Mouse (Mus musculus) midbrain, embryonic 15.5 days (tissue): Measurements from ENCODE around the gene Nt5dc3. TPM values are rescaled to one million over a fixed set of nuclear protein-coding genes. Genes with fewer than 3 reads are reported as not detected.
A peak's percentile ranks its signal among the peaks of the same experiment; 100 is the strongest.

Source experiments
- ATAC-seq: fragments of 200-750 bp; cut with Nextera tagmentation; replicated peaks from 2 replicates; pipeline ENCODE4 v1.8.0; 2017; ENCODE audit warnings: moderate TSS enrichment
- H3K27ac ChIP-seq: fragments of 300-500 bp; sonication (generic); 2 replicates; pipeline ENCODE4 v1.5.1; 2015; ENCODE audit warnings: mild to moderate bottlenecking, inconsistent platforms
- H3K27me3 ChIP-seq: fragments of 300-500 bp; sonication (generic); replicated peaks from 2 replicates; pipeline ENCODE4 v1.6.1; 2015; ENCODE audit warnings: inconsistent platforms
- H3K36me3 ChIP-seq: fragments of 300-500 bp; sonication (generic); replicated peaks from 2 replicates; pipeline ENCODE4 v1.6.1; 2015; ENCODE audit warnings: inconsistent platforms
- H3K4me1 ChIP-seq: fragments of 300-500 bp; sonication (generic); 2 replicates; pipeline ENCODE4 v1.6.1; 2015; ENCODE audit warnings: inconsistent platforms
- H3K4me2 ChIP-seq: fragments of 300-500 bp; sonication (generic); 2 replicates; pipeline ENCODE4 v1.6.1; 2015; ENCODE audit warnings: inconsistent platforms, mild to moderate bottlenecking, moderate library complexity
- H3K4me3 ChIP-seq: fragments of 300-500 bp; sonication (generic); 2 replicates; pipeline ENCODE4 v1.5.1; 2015; ENCODE audit warnings: mild to moderate bottlenecking, inconsistent platforms
- H3K9ac ChIP-seq: fragments of 300-500 bp; sonication (generic); 2 replicates; pipeline ENCODE4 v1.6.1; 2015; ENCODE audit warnings: mild to moderate bottlenecking, inconsistent platforms
- H3K9me3 ChIP-seq: fragments of 300-500 bp; sonication (generic); 2 replicates; pipeline ENCODE4 v1.6.1; 2016; ENCODE audit warnings: inconsistent platforms
- WGBS: fragments of 180-500 bp; shearing (Covaris S2); methylation state at CpG from one replicate; pipeline ENCODE4 v1.1.7; 2015; ENCODE audit warnings: mixed read lengths; 5-methylcytosine and 5-hydroxymethylcytosine counted together
- polyA plus RNA-seq: library from polyadenylated mRNA; unstranded; fragments of >200 nt; fragmentation: Nextera tagmentation; extraction: Ambion mirVana; gene quantifications from 2 replicates; pipeline ENCODE4 v1.2.1, GENCODE M21; 2015

Gene Nt5dc3
- polyA plus RNA-seq, 1 experiment from 2014 or later = 14.4 TPM

DNA sequence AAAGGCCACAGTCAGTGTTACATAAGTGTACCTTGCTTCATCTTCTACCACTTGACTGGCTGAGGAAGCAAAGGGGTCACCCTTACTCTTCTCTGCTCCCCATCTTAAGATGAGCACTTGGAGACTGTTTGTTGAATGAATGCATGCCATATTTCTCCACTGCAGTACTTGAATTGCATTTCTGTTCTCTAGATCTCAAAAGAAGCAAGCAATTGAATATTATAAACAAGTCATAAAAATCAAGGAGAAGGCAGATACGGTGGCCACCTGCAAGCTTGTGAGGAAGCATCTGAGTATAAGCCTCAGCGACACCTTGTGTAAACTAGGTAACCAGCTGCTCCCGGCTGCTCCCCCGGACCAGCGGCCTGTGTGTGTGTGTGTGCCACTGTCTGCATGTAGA is 15.1 kb upstream of the Nt5dc3 start, which contains the start of gene Gm49358:
Gm49358 (plus strand) TSS at position 301 of the 400 bp plus-strand sequence.
- Histone ChIP-seq H3K4me3 (no peak within 1 kb of the TSS), H3K36me3 (no peaks in the 10 kb centered on the region), H3K9me3 (no peaks in the 10 kb centered on the region), H3K27ac (no peak within 1 kb of the TSS), H3K9ac (no peak within 1 kb of the TSS), H3K27me3 (no peaks in the 10 kb centered on the region), H3K4me1 (no peaks in the 10 kb centered on the region), H3K4me2 (no peak within 1 kb of the TSS)
- 93% methylated on average over 5 of the region's 5 CpGs for WGBS
- ATAC-seq = no peak

GRCm38 (mm10) chr10:86765344-86765966 is 13.3 kb upstream of the Nt5dc3 start:
- no peak for ATAC-seq
- no peak overlapping the region for H3K4me2 ChIP-seq
- 88% methylated on average over 4 of the region's 4 CpGs for WGBS

DNA sequence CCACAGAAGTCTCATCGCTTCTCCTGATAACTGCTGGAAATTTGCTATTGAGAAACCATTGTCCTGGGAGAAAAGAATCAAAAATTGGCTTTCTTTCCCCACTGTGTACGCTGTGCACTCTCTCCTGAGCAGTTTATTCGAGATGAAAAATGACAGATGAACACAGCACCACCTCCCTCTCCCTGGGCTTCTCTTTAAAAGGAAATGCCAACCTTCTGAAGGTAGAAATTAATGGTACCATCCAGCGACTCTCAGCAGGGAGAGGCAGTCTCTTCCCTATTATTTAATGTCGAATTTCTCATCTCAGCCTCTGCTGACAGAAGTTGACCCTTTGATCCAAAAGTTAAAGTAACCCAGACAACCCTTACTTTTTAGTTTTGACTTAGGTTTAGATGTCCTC is 9.6 kb upstream of the Nt5dc3 start:
- peak; percentile 67; the same call in 1 of the 2 replicates for ATAC-seq
- Histone ChIP-seq H3K27ac (peak overlapping the region; percentile 51), H3K36me3 (no peaks in the 10 kb centered on the region), H3K9ac (no peak overlapping the region), H3K4me1 (peaks cover 12% of the 10 kb centered on the region), H3K4me3 (no peak overlapping the region), H3K27me3 (no peaks in the 10 kb centered on the region), H3K4me2 (no peak overlapping the region), H3K9me3 (no peaks in the 10 kb centered on the region)
- whole genome bisulfite sequencing = 52% methylated on average over 5 of the region's 5 CpGs

More at GRCm38 (mm10) chr10:86765344-86765966, 13.3 kb upstream of the Nt5dc3 start:
- Histone ChIP-seq H3K4me1 (peaks cover 12% of the 10 kb centered on the region), H3K9ac (no peak overlapping the region), H3K27ac (no peak overlapping the region), H3K27me3 (no peaks in the 10 kb centered on the region), H3K4me3 (no peak overlapping the region), H3K36me3 (no peaks in the 10 kb centered on the region), H3K9me3 (no peaks in the 10 kb centered on the region)

- H3K9ac ChIP-seq = no peak overlapping the region
- no peak overlapping the region for H3K4me2 ChIP-seq
- H3K27me3 ChIP-seq = no peaks in the 10 kb centered on the region
- H3K27ac ChIP-seq = peak overlapping the region; percentile 51
- no peaks in the 10 kb centered on the region for H3K36me3 ChIP-seq
- WGBS = 27% methylated on average over 4 of the region's 4 CpGs
- peaks cover 12% of the 10 kb centered on the region for H3K4me1 ChIP-seq
- H3K4me3 ChIP-seq = no peak overlapping the region
- ATAC-seq = peak; percentile 70
- no peaks in the 10 kb centered on the region for H3K9me3 ChIP-seq
Measured at GRCm38 (mm10) chr10:86769797-86770196, 9.0 kb upstream of the Nt5dc3 start.

DNA sequence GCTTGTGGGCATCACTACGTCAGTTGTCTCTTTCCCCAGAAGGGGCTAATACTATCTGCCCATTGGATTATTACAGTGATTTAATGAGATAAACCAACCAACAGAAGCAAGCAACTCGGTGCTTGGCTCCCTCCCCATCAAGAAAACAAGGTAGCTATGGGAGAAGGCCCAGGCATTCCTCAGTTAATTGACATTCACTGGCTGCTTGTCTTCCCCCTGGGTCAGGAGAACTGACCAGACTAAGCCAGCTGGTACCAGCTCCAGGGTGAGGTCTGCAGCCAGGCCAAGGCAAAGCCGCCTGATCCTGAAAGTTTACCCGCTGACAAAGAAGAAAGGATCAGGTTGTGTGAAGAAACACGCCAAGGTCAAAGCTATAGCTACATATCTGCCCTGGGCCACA is 7.1 kb upstream of the Nt5dc3 start:
- Histone ChIP-seq H3K27ac (no peak overlapping the region), H3K36me3 (no peaks in the 10 kb centered on the region), H3K9ac (no peak overlapping the region), H3K27me3 (no peaks in the 10 kb centered on the region), H3K4me2 (no peak overlapping the region), H3K9me3 (no peaks in the 10 kb centered on the region), H3K4me1 (peaks cover 12% of the 10 kb centered on the region), H3K4me3 (no peak overlapping the region)
- WGBS = 82% methylated on average over 5 of the region's 5 CpGs
- no peak for ATAC-seq

DNA sequence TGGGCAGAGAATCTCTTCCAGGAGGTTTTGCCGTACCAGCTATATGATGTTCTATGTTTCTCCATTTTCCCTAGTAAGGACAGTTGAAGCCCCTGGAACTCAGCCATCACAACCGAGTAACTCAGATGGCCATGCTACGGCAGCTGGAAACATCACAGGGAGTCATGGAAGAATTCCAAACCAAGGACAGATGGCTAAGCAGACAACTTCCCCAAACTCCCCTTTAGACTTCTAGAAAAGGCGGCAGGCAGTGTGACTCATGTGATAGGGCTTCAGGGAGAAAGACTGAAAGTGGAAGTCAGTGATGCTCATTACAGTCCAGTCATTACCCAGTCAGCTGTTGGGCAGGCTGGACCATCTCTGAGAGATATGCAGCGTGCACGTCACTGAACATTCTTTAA is 6.6 kb upstream of the Nt5dc3 start:
- Histone ChIP-seq H3K36me3 (no peaks in the 10 kb centered on the region), H3K9me3 (no peaks in the 10 kb centered on the region), H3K4me3 (no peak overlapping the region), H3K4me1 (peaks cover 12% of the 10 kb centered on the region), H3K27ac (no peak overlapping the region), H3K9ac (no peak overlapping the region), H3K27me3 (no peaks in the 10 kb centered on the region), H3K4me2 (no peak overlapping the region)
- ATAC-seq = no peak
- WGBS = 74% methylated on average over 6 of the region's 6 CpGs

- no peak for ATAC-seq
- Histone ChIP-seq H3K4me2 (no peak overlapping the region), H3K9me3 (no peaks in the 10 kb centered on the region), H3K27ac (no peak overlapping the region), H3K27me3 (no peaks in the 10 kb centered on the region), H3K36me3 (no peaks in the 10 kb centered on the region), H3K9ac (no peak overlapping the region), H3K4me1 (peaks cover 19% of the 10 kb centered on the region), H3K4me3 (no peak overlapping the region)
- WGBS = 84% methylated on average over 4 of the region's 4 CpGs
Measured at GRCm38 (mm10) chr10:86773360-86773759, 5.4 kb upstream of the Nt5dc3 start.

GRCm38 (mm10) chr10:86776281-86776680 is 2.5 kb upstream of the Nt5dc3 start:
- peaks cover 19% of the 10 kb centered on the region for H3K4me1 ChIP-seq
- WGBS = 84% methylated on average over 9 of the region's 9 CpGs
- ATAC-seq = no peak

GRCm38 (mm10) chr10:86777614-86778319 is 1.0 kb upstream of the Nt5dc3 start:
- no peak for ATAC-seq
- H3K27ac ChIP-seq = peak overlapping the region; percentile 76; the same call in 1 of the 2 replicates
- H3K9ac ChIP-seq = peak overlapping the region; percentile 77

More at GRCm38 (mm10) chr10:86776281-86776680, 2.5 kb upstream of the Nt5dc3 start:
- H3K4me2 ChIP-seq = no peak overlapping the region
- H3K9me3 ChIP-seq = no peaks in the 10 kb centered on the region
- no peak overlapping the region for H3K9ac ChIP-seq
- H3K27ac ChIP-seq = no peak overlapping the region
- no peak overlapping the region for H3K4me3 ChIP-seq
- H3K27me3 ChIP-seq = no peaks in the 10 kb centered on the region
- no peaks in the 10 kb centered on the region for H3K36me3 ChIP-seq

GRCm38 (mm10) chr10:86779117-86779755 is 431 bp downstream of the Nt5dc3 start:
- peak overlapping the region; percentile 76 for H3K27ac ChIP-seq
- no peaks in the 10 kb centered on the region for H3K9me3 ChIP-seq
- peak overlapping the region; percentile 77 for H3K9ac ChIP-seq
- no peaks in the 10 kb centered on the region for H3K27me3 ChIP-seq
- WGBS = under 1% methylated on average over 58 of the region's 58 CpGs
- H3K36me3 ChIP-seq = no peaks in the 10 kb centered on the region
- H3K4me3 ChIP-seq = peak overlapping the region; percentile 86
- peaks cover 39% of the 10 kb centered on the region for H3K4me1 ChIP-seq
- peak; percentile 74 for ATAC-seq
- peak overlapping the region; percentile 96 for H3K4me2 ChIP-seq

More at GRCm38 (mm10) chr10:86777614-86778319, 1.0 kb upstream of the Nt5dc3 start:
- no peaks in the 10 kb centered on the region for H3K27me3 ChIP-seq
- peaks cover 31% of the 10 kb centered on the region for H3K4me1 ChIP-seq
- H3K9me3 ChIP-seq = no peaks in the 10 kb centered on the region
- peak overlapping the region; percentile 96 for H3K4me2 ChIP-seq
- H3K4me3 ChIP-seq = peak overlapping the region; percentile 86
- 44% methylated on average over 19 of the region's 19 CpGs for WGBS
- no peaks in the 10 kb centered on the region for H3K36me3 ChIP-seq

DNA sequence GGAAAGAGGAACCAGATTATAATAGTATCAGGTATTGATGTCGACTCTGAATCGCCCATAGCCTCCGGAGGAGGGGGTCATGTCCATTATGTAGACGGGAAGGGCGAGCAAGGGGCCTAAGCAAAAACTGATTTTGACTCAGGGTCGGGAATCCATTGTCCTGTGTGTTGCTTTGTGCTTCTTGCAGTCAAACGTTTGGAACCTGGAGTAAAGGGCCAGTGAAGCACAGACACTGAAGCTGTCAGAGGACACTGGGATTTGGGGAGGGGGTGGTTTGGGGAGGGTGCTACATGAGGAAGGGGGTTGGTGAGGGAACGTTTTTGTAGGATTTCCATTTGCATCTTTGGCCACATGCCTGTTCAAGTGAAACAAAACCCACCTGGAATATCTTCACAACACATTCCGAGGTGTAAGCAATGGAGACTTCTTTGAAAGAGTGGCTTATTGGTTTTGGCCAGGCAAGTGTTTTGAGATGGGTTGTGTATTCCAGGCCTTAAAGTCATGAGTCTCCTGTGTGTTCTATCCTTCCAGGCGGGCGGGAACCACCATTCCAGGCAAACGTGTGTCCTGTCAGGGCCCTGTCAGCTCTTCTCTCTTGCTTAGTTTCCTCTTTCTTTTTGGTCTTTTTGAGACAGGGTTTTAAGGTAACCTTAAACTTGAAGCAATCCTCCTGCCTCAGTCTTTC is 1.2 kb downstream of the Nt5dc3 start:
- Histone ChIP-seq H3K9me3 (no peaks in the 10 kb centered on the region), H3K9ac (peak overlapping the region; percentile 77), H3K36me3 (no peaks in the 10 kb centered on the region), H3K27me3 (no peaks in the 10 kb centered on the region), H3K27ac (peak overlapping the region; percentile 76), H3K4me3 (peak overlapping the region; percentile 86), H3K4me2 (peak overlapping the region; percentile 96), H3K4me1 (peaks cover 39% of the 10 kb centered on the region)
- WGBS = 18% methylated on average over 12 of the region's 12 CpGs
- ATAC-seq = no peak

DNA sequence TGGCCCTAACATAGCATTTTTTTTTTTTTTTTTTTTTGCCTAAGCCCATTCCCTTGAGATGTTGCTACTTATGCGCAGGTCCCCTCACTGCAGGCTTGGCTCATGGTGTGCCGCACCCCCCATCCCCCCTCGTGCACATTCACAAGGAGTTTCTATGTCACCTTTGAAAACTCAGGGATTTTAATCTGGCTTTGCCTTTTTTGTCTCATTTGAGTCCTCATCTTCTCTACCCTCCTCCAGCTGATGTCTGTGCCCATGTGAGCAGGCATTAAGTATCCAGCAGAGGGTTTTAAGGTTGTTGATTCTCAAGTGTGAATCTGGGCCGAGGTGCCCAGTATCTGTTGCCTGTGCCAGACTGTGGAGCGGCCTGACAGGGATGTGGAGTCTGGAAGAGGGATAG is 2.8 kb downstream of the Nt5dc3 start:
- H3K9me3 ChIP-seq = no peaks in the 10 kb centered on the region
- no peak overlapping the region for H3K9ac ChIP-seq
- H3K27me3 ChIP-seq = no peaks in the 10 kb centered on the region
- H3K27ac ChIP-seq = no peak overlapping the region
- no peak for ATAC-seq
- no peaks in the 10 kb centered on the region for H3K36me3 ChIP-seq
- peak overlapping the region; percentile 96 for H3K4me2 ChIP-seq
- WGBS = 24% methylated on average over 5 of the region's 5 CpGs
- peak overlapping the region; percentile 9; the same call in 1 of the 2 replicates for H3K4me3 ChIP-seq
- peaks cover 39% of the 10 kb centered on the region for H3K4me1 ChIP-seq
